Mouse (Mus musculus): Measurements from ENCODE around the gene Ddah1.

DNA sequence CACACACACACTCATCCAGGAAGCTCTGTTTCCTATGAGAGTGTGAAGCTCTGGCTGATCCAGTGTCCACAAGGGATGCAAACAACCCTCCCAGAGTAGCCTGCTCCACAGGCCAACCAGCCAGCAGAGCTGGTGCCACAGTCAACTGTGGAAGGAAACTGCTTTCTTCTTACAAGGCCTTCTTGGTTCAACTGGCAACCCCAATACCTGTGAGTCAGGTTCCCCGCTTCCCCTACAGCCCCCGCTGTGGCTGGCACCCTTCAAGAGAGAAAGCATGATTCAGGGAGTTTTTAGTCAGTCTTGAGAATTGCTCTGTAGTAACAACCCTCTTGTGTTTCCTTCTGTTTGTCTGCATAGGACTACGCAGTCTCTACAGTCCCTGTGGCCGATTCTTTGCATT is 94.3 kb downstream of the Ddah1 start:
- TF ChIP-seq GATA1 (IDR thresholded peaks at IDR 0.05; ENCODE audit: borderline replicate concordance, low read length) = no peak
- TF ChIP-seq FLI1 (IDR thresholded peaks at IDR 0.05; ENCODE audit: low read length) = no peak

All from megakaryocyte, embryonic 14.5 days (primary cell).